Mouse (Mus musculus): ENCODE results near the gene Ism2. TPM values are rescaled to one million over a fixed set of nuclear protein-coding genes. Genes with fewer than 3 reads are reported as not detected.

The Ism2 gene
- polyA plus RNA-seq, 1 experiment from 2014 or later: 1.1 TPM

GRCm38 (mm10) chr12:87331908-87332307 is 32.4 kb upstream of the Ism2 start:
- Histone ChIP-seq H3K27ac (replicated peaks; ENCODE audit: low read depth, low read length) (no peak overlapping the region), H3K4me3 (ENCODE audit: low read depth, low read length) (no peak overlapping the region), H3K36me3 (ENCODE audit: control insufficient read depth, insufficient read depth, low read length) (no peaks in the 10 kb centered on the region), H3K4me1 (ENCODE audit: control insufficient read depth, insufficient read depth, low read length) (peaks cover 11% of the 10 kb centered on the region; the same call in 1 of the 2 replicates), H3K9ac (ENCODE audit: low read length) (no peak overlapping the region), H3K4me2 (ENCODE audit: low read depth, severe bottlenecking) (no peak overlapping the region), H3K9me3 (ENCODE audit: control insufficient read depth, low read length) (no peaks in the 10 kb centered on the region), H3K27me3 (ENCODE audit: control insufficient read depth, insufficient read depth, low read length) (no peaks in the 10 kb centered on the region)
- no peak for ATAC-seq (ENCODE audit: insufficient number of reproducible peaks, low FRiP score, low TSS enrichment, low read depth)
- DNase-seq (ENCODE audit: low spot score): no peak
- WGBS: 48% methylated on average over 5 of the region's 5 CpGs

DNA sequence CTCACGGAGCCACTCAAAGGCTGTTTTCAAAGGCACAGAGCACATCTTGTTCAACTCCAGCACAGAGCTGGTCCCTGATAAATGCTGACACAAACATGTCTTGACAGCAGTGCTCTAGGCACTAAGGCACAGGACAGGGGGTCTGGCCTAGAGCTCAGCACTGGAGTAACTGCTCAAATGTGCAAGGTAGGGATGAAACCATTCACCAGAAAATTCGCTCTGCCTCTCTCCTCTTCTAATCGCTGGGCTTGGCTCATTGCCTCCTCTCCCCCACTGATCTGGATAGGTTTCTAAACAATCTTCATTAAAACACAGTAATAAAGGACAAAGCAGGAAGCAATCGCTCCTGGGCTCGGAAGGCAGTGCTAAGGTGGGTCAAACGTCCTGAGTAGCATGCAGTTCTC is 31.6 kb upstream of the Ism2 start:
- no peak for ATAC-seq (ENCODE audit: insufficient number of reproducible peaks, low FRiP score, low TSS enrichment, low read depth)
- H3K27me3 ChIP-seq (ENCODE audit: control insufficient read depth, insufficient read depth, low read length): no peaks in the 10 kb centered on the region
- no peaks in the 10 kb centered on the region for H3K36me3 ChIP-seq (ENCODE audit: control insufficient read depth, insufficient read depth, low read length)
- no peaks in the 10 kb centered on the region for H3K9me3 ChIP-seq (ENCODE audit: control insufficient read depth, low read length)
- no peak overlapping the region for H3K4me2 ChIP-seq (ENCODE audit: low read depth, severe bottlenecking)
- 25% methylated on average over 6 of the region's 6 CpGs for WGBS
- no peak overlapping the region for H3K9ac ChIP-seq (ENCODE audit: low read length)
- no peak overlapping the region for H3K4me3 ChIP-seq (ENCODE audit: low read depth, low read length)
- peaks cover 11% of the 10 kb centered on the region; the same call in 1 of the 2 replicates for H3K4me1 ChIP-seq (ENCODE audit: control insufficient read depth, insufficient read depth, low read length)
- DNase-seq (ENCODE audit: low spot score): peak; percentile 25
- H3K27ac ChIP-seq (replicated peaks; ENCODE audit: low read depth, low read length): no peak overlapping the region

GRCm38 (mm10) chr12:87330213-87330612 is 30.7 kb upstream of the Ism2 start:
- H3K27ac ChIP-seq (replicated peaks; ENCODE audit: low read depth, low read length): no peak overlapping the region
- no peak overlapping the region for H3K4me2 ChIP-seq (ENCODE audit: low read depth, severe bottlenecking)
- no peaks in the 10 kb centered on the region for H3K36me3 ChIP-seq (ENCODE audit: control insufficient read depth, insufficient read depth, low read length)
- no peaks in the 10 kb centered on the region for H3K27me3 ChIP-seq (ENCODE audit: control insufficient read depth, insufficient read depth, low read length)
- H3K4me3 ChIP-seq (ENCODE audit: low read depth, low read length): no peak overlapping the region
- no peaks in the 10 kb centered on the region for H3K9me3 ChIP-seq (ENCODE audit: control insufficient read depth, low read length)
- ATAC-seq (ENCODE audit: insufficient number of reproducible peaks, low FRiP score, low TSS enrichment, low read depth) (no peak), DNase-seq (ENCODE audit: low spot score) (no peak)
- H3K9ac ChIP-seq (ENCODE audit: low read length): no peak overlapping the region
- 42% methylated on average over 2 of the region's 2 CpGs for WGBS
- peaks cover 11% of the 10 kb centered on the region; the same call in 1 of the 2 replicates for H3K4me1 ChIP-seq (ENCODE audit: control insufficient read depth, insufficient read depth, low read length)

- DNase-seq (ENCODE audit: low spot score): no peak
- no peak for ATAC-seq (ENCODE audit: insufficient number of reproducible peaks, low FRiP score, low TSS enrichment, low read depth)
- Histone ChIP-seq H3K27ac (replicated peaks; ENCODE audit: low read depth, low read length) (no peak overlapping the region), H3K4me3 (ENCODE audit: low read depth, low read length) (no peak overlapping the region), H3K4me2 (ENCODE audit: low read depth, severe bottlenecking) (no peak overlapping the region), H3K27me3 (ENCODE audit: control insufficient read depth, insufficient read depth, low read length) (no peaks in the 10 kb centered on the region), H3K4me1 (ENCODE audit: control insufficient read depth, insufficient read depth, low read length) (peaks cover 11% of the 10 kb centered on the region; the same call in 1 of the 2 replicates), H3K9ac (ENCODE audit: low read length) (no peak overlapping the region), H3K36me3 (ENCODE audit: control insufficient read depth, insufficient read depth, low read length) (no peaks in the 10 kb centered on the region), H3K9me3 (ENCODE audit: control insufficient read depth, low read length) (no peaks in the 10 kb centered on the region)
- 42% methylated on average over 4 of the region's 4 CpGs for WGBS
Measured at GRCm38 (mm10) chr12:87328025-87328424, 28.5 kb upstream of the Ism2 start.

DNA sequence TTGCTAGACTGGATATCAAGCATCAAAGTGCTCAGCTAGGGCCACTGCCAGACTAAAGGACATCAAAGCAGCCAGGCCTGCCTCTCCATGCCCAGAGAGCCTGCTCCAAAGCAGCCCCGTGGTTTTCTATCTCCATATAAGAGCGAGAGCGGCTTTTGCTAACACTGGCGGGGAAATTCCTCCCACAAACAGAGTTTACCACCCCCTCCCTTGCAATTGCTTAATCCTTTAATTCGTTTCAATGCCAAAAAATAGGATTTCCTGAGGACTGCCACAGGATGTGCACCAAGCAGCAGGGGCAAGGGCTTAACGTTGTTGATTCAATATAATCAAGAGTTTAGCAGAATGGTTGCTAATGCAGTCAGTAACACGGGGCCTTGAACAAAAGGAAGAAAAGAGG is 28.1 kb upstream of the Ism2 start:
- Histone ChIP-seq H3K27ac (replicated peaks; ENCODE audit: low read depth, low read length) (no peak overlapping the region), H3K9ac (ENCODE audit: low read length) (no peak overlapping the region), H3K4me2 (ENCODE audit: low read depth, severe bottlenecking) (no peak overlapping the region), H3K36me3 (ENCODE audit: control insufficient read depth, insufficient read depth, low read length) (no peaks in the 10 kb centered on the region), H3K4me3 (ENCODE audit: low read depth, low read length) (no peak overlapping the region), H3K9me3 (ENCODE audit: control insufficient read depth, low read length) (no peaks in the 10 kb centered on the region), H3K27me3 (ENCODE audit: control insufficient read depth, insufficient read depth, low read length) (no peaks in the 10 kb centered on the region), H3K4me1 (ENCODE audit: control insufficient read depth, insufficient read depth, low read length) (peaks cover 11% of the 10 kb centered on the region; the same call in 1 of the 2 replicates)
- no peak for ATAC-seq (ENCODE audit: insufficient number of reproducible peaks, low FRiP score, low TSS enrichment, low read depth)
- peak; percentile 23 for DNase-seq (ENCODE audit: low spot score)
- WGBS: 13% methylated on average over 7 of the region's 7 CpGs

DNA sequence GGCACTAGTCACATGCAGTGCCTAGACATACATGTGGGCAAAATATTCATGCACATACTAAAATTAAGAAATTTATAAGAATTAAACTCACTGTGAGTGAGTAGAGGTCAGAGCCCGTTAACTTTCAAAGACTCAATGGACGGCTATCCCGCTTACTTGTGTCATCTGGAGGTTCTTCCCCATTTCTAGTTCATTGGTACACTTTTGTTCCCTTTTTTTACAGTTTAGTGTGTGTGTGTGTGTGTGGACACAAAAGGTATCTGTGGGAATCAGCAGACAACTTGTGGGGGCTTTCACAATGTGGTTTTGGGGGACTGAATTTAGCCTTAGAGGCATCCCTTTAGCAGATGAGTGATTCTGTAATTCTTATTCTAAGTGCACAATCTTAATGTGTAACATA is 25.9 kb upstream of the Ism2 start:
- WGBS: 90% methylated on average over 3 of the region's 3 CpGs
- no peaks in the 10 kb centered on the region for H3K9me3 ChIP-seq (ENCODE audit: control insufficient read depth, low read length)
- ATAC-seq (ENCODE audit: insufficient number of reproducible peaks, low FRiP score, low TSS enrichment, low read depth) (no peak), DNase-seq (ENCODE audit: low spot score) (no peak)
- H3K27ac ChIP-seq (replicated peaks; ENCODE audit: low read depth, low read length): no peak overlapping the region
- H3K27me3 ChIP-seq (ENCODE audit: control insufficient read depth, insufficient read depth, low read length): no peaks in the 10 kb centered on the region
- H3K4me3 ChIP-seq (ENCODE audit: low read depth, low read length): no peak overlapping the region
- H3K36me3 ChIP-seq (ENCODE audit: control insufficient read depth, insufficient read depth, low read length): no peaks in the 10 kb centered on the region
- H3K4me1 ChIP-seq (ENCODE audit: control insufficient read depth, insufficient read depth, low read length): peaks cover 6% of the 10 kb centered on the region; the same call in 1 of the 2 replicates
- no peak overlapping the region for H3K9ac ChIP-seq (ENCODE audit: low read length)
- no peak overlapping the region for H3K4me2 ChIP-seq (ENCODE audit: low read depth, severe bottlenecking)

GRCm38 (mm10) chr12:87319229-87319628 is 19.7 kb upstream of the Ism2 start:
- Histone ChIP-seq H3K4me3 (ENCODE audit: low read depth, low read length) (no peak overlapping the region), H3K9me3 (ENCODE audit: control insufficient read depth, low read length) (no peaks in the 10 kb centered on the region), H3K27ac (replicated peaks; ENCODE audit: low read depth, low read length) (no peak overlapping the region), H3K4me1 (ENCODE audit: control insufficient read depth, insufficient read depth, low read length) (no peaks in the 10 kb centered on the region), H3K9ac (ENCODE audit: low read length) (no peak overlapping the region), H3K36me3 (ENCODE audit: control insufficient read depth, insufficient read depth, low read length) (no peaks in the 10 kb centered on the region), H3K27me3 (ENCODE audit: control insufficient read depth, insufficient read depth, low read length) (no peaks in the 10 kb centered on the region), H3K4me2 (ENCODE audit: low read depth, severe bottlenecking) (no peak overlapping the region)
- 86% methylated on average over 3 of the region's 3 CpGs for WGBS
- ATAC-seq (ENCODE audit: insufficient number of reproducible peaks, low FRiP score, low TSS enrichment, low read depth): no peak
- no peak for DNase-seq (ENCODE audit: low spot score)

GRCm38 (mm10) chr12:87317951-87318350 is 18.4 kb upstream of the Ism2 start:
- H3K4me1 ChIP-seq (ENCODE audit: control insufficient read depth, insufficient read depth, low read length): no peaks in the 10 kb centered on the region
- no peaks in the 10 kb centered on the region for H3K9me3 ChIP-seq (ENCODE audit: control insufficient read depth, low read length)
- no peak for ATAC-seq (ENCODE audit: insufficient number of reproducible peaks, low FRiP score, low TSS enrichment, low read depth)
- WGBS: 74% methylated on average over 1 of the region's 1 CpGs
- no peaks in the 10 kb centered on the region for H3K27me3 ChIP-seq (ENCODE audit: control insufficient read depth, insufficient read depth, low read length)
- no peaks in the 10 kb centered on the region for H3K36me3 ChIP-seq (ENCODE audit: control insufficient read depth, insufficient read depth, low read length)
- DNase-seq (ENCODE audit: low spot score): no peak
- no peak overlapping the region for H3K4me2 ChIP-seq (ENCODE audit: low read depth, severe bottlenecking)
- no peak overlapping the region for H3K9ac ChIP-seq (ENCODE audit: low read length)
- H3K27ac ChIP-seq (replicated peaks; ENCODE audit: low read depth, low read length): no peak overlapping the region
- no peak overlapping the region for H3K4me3 ChIP-seq (ENCODE audit: low read depth, low read length)

GRCm38 (mm10) chr12:87313098-87313497 is 13.6 kb upstream of the Ism2 start:
- H3K9me3 ChIP-seq (ENCODE audit: control insufficient read depth, low read length): no peaks in the 10 kb centered on the region
- WGBS: 83% methylated on average over 2 of the region's 2 CpGs
- DNase-seq (ENCODE audit: low spot score) (no peak), ATAC-seq (ENCODE audit: insufficient number of reproducible peaks, low FRiP score, low TSS enrichment, low read depth) (no peak)
- H3K9ac ChIP-seq (ENCODE audit: low read length): no peak overlapping the region
- no peak overlapping the region for H3K27ac ChIP-seq (replicated peaks; ENCODE audit: low read depth, low read length)
- no peak overlapping the region for H3K4me3 ChIP-seq (ENCODE audit: low read depth, low read length)
- H3K27me3 ChIP-seq (ENCODE audit: control insufficient read depth, insufficient read depth, low read length): no peaks in the 10 kb centered on the region
- no peaks in the 10 kb centered on the region for H3K4me1 ChIP-seq (ENCODE audit: control insufficient read depth, insufficient read depth, low read length)
- no peaks in the 10 kb centered on the region; the same call in 1 of the 2 replicates for H3K36me3 ChIP-seq (ENCODE audit: control insufficient read depth, insufficient read depth, low read length)
- no peak overlapping the region for H3K4me2 ChIP-seq (ENCODE audit: low read depth, severe bottlenecking)
